Mouse (Mus musculus): ENCODE measurements around the gene Fam117a. TPM values are rescaled to one million over a fixed set of nuclear protein-coding genes. Genes with fewer than 3 reads are reported as not detected.
A peak's percentile ranks its signal among the peaks of the same experiment; 100 is the strongest.

The Fam117a gene
- polyA plus RNA-seq, 1 experiment = 20.8 TPM

DNA sequence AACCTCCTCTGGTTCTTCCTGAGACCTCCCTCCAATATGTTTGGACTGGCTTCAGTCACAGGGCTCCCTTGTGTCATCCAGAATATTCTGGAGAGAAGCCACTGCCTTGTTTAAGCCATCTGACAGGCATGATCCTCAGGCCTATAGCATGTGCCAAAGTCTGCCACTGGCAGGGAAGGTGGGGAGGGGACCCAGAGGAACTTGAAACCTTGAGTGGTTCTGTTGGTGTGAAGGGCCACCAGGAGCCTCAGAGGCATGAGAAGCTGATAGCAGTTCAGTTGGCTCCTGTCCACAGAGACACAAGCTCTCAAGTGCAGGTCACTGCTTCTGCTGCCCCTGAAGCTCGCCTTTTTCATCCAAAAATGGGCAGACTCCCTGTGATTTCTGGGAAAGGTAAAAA lies 59.7 kb downstream of the Fam117a start:
- Histone ChIP-seq H3K27ac (ENCODE audit: insufficient read depth, low read depth, low read length) (no peak overlapping the region), H3K36me3 (ENCODE audit: control insufficient read depth, insufficient read depth, low read length) (no peaks in the 10 kb centered on the region; the same call in none of the 2 replicates), H3K4me1 (ENCODE audit: control insufficient read depth, insufficient read depth, low read length) (peaks cover 3% of the 10 kb centered on the region; the same call in 1 of the 2 replicates), H3K27me3 (replicated peaks; ENCODE audit: control insufficient read depth, insufficient read depth, low read length) (no peaks in the 10 kb centered on the region), H3K4me3 (ENCODE audit: insufficient read depth, low read depth, low read length) (no peak overlapping the region)
- WGBS = 68% methylated on average over 1 of the region's 1 CpGs
- TF ChIP-seq CTCF (conservative IDR thresholded peaks at IDR 0.05; ENCODE audit: insufficient read depth, insufficient read length, low read depth, low read length) (no peak), POLR2A (IDR thresholded peaks at IDR 0.05; ENCODE audit: low read depth, low read length) (no peak)
- DNase-seq = no peak

DNA sequence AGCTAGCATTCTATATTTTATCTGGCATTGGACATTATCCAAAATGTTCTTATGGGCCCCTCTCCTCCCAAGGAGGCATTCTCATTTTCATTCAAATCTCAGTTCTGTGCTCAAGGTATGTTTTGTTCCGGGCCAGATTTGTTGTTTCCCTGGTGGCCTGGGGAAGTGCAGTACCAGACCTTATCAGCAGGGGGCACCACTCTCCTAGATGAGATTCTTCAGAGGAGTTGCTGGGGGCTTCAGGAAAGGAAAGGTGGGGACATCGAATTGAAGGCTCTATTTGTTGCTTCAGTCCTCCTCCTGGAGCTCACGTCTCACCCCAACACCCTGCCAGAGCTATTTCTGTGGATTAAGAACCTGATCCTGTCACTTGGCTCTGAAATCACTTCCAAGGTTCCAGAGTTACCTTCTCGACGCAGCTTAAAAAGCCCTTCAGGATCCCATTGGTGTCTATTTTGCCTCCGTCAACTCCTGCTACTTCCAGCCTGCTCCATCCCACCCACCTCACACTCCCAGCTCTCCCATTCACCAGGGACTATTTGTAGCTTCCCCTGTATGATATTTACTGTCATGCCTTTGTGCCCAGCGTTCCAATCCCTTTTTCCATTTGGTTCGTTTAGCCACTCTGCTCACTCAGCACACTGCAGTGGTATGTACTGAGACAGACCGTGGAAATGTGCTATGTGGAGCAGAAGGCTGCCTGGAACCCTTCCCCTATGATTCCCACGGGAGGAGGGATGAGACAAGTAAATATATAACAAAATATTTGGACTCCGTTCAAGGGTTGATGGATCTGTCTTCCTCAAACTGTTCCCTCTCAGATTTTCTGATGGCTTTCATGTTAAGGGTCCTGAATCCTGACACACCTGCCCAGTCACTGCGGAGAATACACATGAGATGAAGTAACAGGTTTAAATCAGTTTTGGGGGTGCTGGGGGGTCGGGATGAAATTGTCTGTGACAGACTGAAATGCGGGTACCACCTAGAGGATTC lies 61.3 kb downstream of the Fam117a start:
- H3K4me3 ChIP-seq (ENCODE audit: insufficient read depth, low read depth, low read length) = no peak overlapping the region
- no peak overlapping the region for H3K27ac ChIP-seq (ENCODE audit: insufficient read depth, low read depth, low read length)
- TF ChIP-seq CTCF (conservative IDR thresholded peaks at IDR 0.05; ENCODE audit: insufficient read depth, insufficient read length, low read depth, low read length) (peak; percentile 92), POLR2A (IDR thresholded peaks at IDR 0.05; ENCODE audit: low read depth, low read length) (no peak)
- H3K27me3 ChIP-seq (replicated peaks; ENCODE audit: control insufficient read depth, insufficient read depth, low read length) = no peaks in the 10 kb centered on the region
- peak; percentile 58 for DNase-seq
- H3K4me1 ChIP-seq (ENCODE audit: control insufficient read depth, insufficient read depth, low read length) = peaks cover 3% of the 10 kb centered on the region; the same call in 1 of the 2 replicates
- 35% methylated on average over 14 of the region's 14 CpGs for WGBS
- H3K36me3 ChIP-seq (ENCODE audit: control insufficient read depth, insufficient read depth, low read length) = no peaks in the 10 kb centered on the region

DNA sequence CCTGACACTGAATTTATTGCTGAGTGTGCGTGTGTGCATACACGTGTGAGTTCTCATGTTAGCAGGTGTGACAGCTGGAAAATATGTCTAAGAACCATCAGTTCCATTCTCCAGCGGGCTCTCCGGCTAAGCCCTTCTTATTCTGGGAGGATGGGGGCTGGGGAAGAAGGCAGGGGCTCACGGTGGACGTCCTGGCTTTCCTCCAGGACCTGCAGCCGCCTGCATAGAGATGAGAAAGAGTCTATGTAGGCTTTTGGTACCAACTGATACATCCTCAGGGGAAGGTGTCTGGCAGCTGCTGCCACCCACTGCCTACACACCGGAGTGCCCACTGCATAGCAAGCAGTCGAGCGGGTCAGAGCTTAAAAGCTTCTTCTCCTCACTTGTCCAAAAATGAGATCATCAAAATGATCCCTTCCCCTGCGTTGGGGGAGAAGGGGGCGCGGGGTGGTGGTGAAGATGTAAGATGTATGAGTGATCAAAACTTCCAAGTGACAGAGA lies 62.8 kb downstream of the Fam117a start:
- TF ChIP-seq POLR2A (IDR thresholded peaks at IDR 0.05; ENCODE audit: low read depth, low read length) = no peak
- TF ChIP-seq CTCF (conservative IDR thresholded peaks at IDR 0.05; ENCODE audit: insufficient read depth, insufficient read length, low read depth, low read length) = no peak
- WGBS = 70% methylated on average over 13 of the region's 13 CpGs
- DNase-seq = no peak

GRCm38 (mm10) chr11:95401568-95401967 lies 64.8 kb downstream of the Fam117a start:
- no peak for DNase-seq
- TF ChIP-seq POLR2A (IDR thresholded peaks at IDR 0.05; ENCODE audit: low read depth, low read length) (no peak), CTCF (conservative IDR thresholded peaks at IDR 0.05; ENCODE audit: insufficient read depth, insufficient read length, low read depth, low read length) (no peak)
- 94% methylated on average over 5 of the region's 5 CpGs for WGBS
- H3K4me1 ChIP-seq (ENCODE audit: control insufficient read depth, insufficient read depth, low read length) = peaks cover 3% of the 10 kb centered on the region; the same call in 1 of the 2 replicates
- no peak overlapping the region for H3K4me3 ChIP-seq (ENCODE audit: insufficient read depth, low read depth, low read length)
- H3K27me3 ChIP-seq (replicated peaks; ENCODE audit: control insufficient read depth, insufficient read depth, low read length) = no peaks in the 10 kb centered on the region
- no peaks in the 10 kb centered on the region for H3K36me3 ChIP-seq (ENCODE audit: control insufficient read depth, insufficient read depth, low read length)
- no peak overlapping the region for H3K27ac ChIP-seq (ENCODE audit: insufficient read depth, low read depth, low read length)

More for the DNA sequence above, 62.8 kb downstream of the Fam117a start:
- Histone ChIP-seq H3K27ac (ENCODE audit: insufficient read depth, low read depth, low read length) (no peak overlapping the region), H3K4me1 (ENCODE audit: control insufficient read depth, insufficient read depth, low read length) (peaks cover 3% of the 10 kb centered on the region; the same call in 1 of the 2 replicates), H3K36me3 (ENCODE audit: control insufficient read depth, insufficient read depth, low read length) (no peaks in the 10 kb centered on the region), H3K27me3 (replicated peaks; ENCODE audit: control insufficient read depth, insufficient read depth, low read length) (no peaks in the 10 kb centered on the region), H3K4me3 (ENCODE audit: insufficient read depth, low read depth, low read length) (no peak overlapping the region)

DNA sequence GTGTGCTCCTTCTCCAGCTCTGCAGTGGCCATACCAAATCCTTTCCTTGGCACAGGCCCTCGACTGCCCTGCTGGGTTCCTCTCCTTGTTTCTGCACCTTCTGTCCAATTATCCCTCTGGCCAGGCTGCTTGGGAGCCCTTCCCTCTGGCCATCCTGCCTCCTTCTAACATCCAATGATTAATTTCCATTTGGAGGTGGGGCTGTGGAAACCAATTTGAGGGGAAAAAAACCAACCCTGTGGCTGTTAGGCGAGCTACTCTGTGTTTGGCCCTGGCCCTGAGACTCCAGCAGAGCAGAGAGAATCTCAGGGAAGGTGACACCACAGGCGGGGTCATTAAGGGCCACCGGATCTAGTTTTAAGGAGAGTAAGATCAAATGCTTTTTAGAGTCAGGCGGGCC lies 65.4 kb downstream of the Fam117a start:
- no peak for TF ChIP-seq CTCF (conservative IDR thresholded peaks at IDR 0.05; ENCODE audit: insufficient read depth, insufficient read length, low read depth, low read length)
- TF ChIP-seq POLR2A (IDR thresholded peaks at IDR 0.05; ENCODE audit: low read depth, low read length) = no peak
- H3K27ac ChIP-seq (ENCODE audit: insufficient read depth, low read depth, low read length) = no peak overlapping the region
- no peaks in the 10 kb centered on the region for H3K27me3 ChIP-seq (replicated peaks; ENCODE audit: control insufficient read depth, insufficient read depth, low read length)
- no peak overlapping the region for H3K4me3 ChIP-seq (ENCODE audit: insufficient read depth, low read depth, low read length)
- no peaks in the 10 kb centered on the region for H3K36me3 ChIP-seq (ENCODE audit: control insufficient read depth, insufficient read depth, low read length)
- peaks cover 3% of the 10 kb centered on the region; the same call in 1 of the 2 replicates for H3K4me1 ChIP-seq (ENCODE audit: control insufficient read depth, insufficient read depth, low read length)
- DNase-seq = no peak
- WGBS = 47% methylated on average over 5 of the region's 5 CpGs

GRCm38 (mm10) chr11:95402658-95403101 lies 65.9 kb downstream of the Fam117a start:
- WGBS = 29% methylated on average over 8 of the region's 8 CpGs
- DNase-seq = no peak
- Histone ChIP-seq H3K4me3 (ENCODE audit: insufficient read depth, low read depth, low read length) (no peak overlapping the region), H3K27ac (ENCODE audit: insufficient read depth, low read depth, low read length) (no peak overlapping the region), H3K4me1 (ENCODE audit: control insufficient read depth, insufficient read depth, low read length) (peaks cover 3% of the 10 kb centered on the region; the same call in 1 of the 2 replicates), H3K36me3 (ENCODE audit: control insufficient read depth, insufficient read depth, low read length) (no peaks in the 10 kb centered on the region), H3K27me3 (replicated peaks; ENCODE audit: control insufficient read depth, insufficient read depth, low read length) (no peaks in the 10 kb centered on the region)
- TF ChIP-seq POLR2A (IDR thresholded peaks at IDR 0.05; ENCODE audit: low read depth, low read length) (no peak), CTCF (conservative IDR thresholded peaks at IDR 0.05; ENCODE audit: insufficient read depth, insufficient read length, low read depth, low read length) (no peak)

Data from kidney, adult 2 months (tissue).